Mouse (Mus musculus) skeletal muscle tissue, adult 2 months (tissue): ENCODE data around the gene Vmn1r80.
"Not testable (repeated sequence)": the region's sequence is repeated elsewhere in the genome, so short reads cannot be mapped to it uniquely, and the experiment has no call there.

ENCODE experiments used
- DNase-seq: peaks from one replicate; pipeline ENCODE4 v3.0.0-alpha.2; 2012; ENCODE audit warnings: low read depth, low spot score

The Vmn1r80 gene

GRCm38 (mm10) chr7:12188986-12189385 lies at the start of gene Vmn1r80:
Gene Vmn1r80, plus strand, starts transcription at chr7:12189286.
- DNase-seq: no peak

GRCm38 (mm10) chr7:12149957-12150356 lies 39.1 kb upstream of the Vmn1r80 start, which contains the start of gene Vmn1r78:
Gene Vmn1r78, plus strand, starts transcription at chr7:12150257.
- no peak for DNase-seq

GRCm38 (mm10) chr7:12156463-12156862 lies 32.6 kb upstream of the Vmn1r80 start:
- not testable (repeated sequence) for DNase-seq

GRCm38 (mm10) chr7:12170979-12171378 lies 18.1 kb upstream of the Vmn1r80 start, which contains the start of gene Vmn1r79:
Gene Vmn1r79, plus strand, starts transcription at chr7:12171279.
- DNase-seq: not testable (repeated sequence)

- not testable (repeated sequence) for DNase-seq
These were observed 16.2 kb upstream of the Vmn1r80 start for GRCm38 (mm10) chr7:12172926-12173325.

DNA sequence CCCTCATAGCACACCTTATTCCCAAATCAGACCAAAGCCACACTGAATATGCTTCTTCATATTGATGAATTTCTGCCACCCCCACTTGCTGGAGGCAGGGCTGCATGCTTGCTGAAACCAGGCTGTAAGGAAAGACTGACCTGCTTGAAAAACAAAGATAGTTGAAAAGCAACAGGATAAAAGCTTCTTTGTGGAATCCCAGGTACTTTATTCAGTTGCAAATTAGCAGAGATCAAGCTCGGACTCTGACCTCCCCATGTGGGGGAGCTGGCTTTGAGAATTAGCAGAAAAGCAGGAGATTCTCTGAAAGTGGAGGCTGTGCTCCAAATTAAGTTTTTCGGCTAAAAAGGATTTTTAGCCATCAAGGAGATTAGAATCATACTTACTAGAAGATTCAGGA lies 15.1 kb downstream of the Vmn1r80 start:
- no peak for DNase-seq
